Mouse (Mus musculus): Measurements from ENCODE around the gene Pus10. TPM values are rescaled to one million over a fixed set of nuclear protein-coding genes. Genes with fewer than 3 reads are reported as not detected.

The Pus10 gene
- 18.1 TPM for polyA plus RNA-seq (2017; shearing (Covaris generic))

GRCm38 (mm10) chr11:23665311-23665786 lies at the start of gene Pus10:
Gene Pus10 (plus strand): TSS chr11:23665674.

GRCm38 (mm10) chr11:23632945-23633878 lies 32.3 kb upstream of the Pus10 start, which contains the start of gene 0610010F05Rik:
Gene 0610010F05Rik (minus strand): TSS chr11:23633639.

GRCm38 (mm10) chr11:23665798-23666501 lies 476 bp downstream of the Pus10 start, which contains the start of gene Pex13:
Gene Pex13 (minus strand): TSS chr11:23665959.

GRCm38 (mm10) chr11:23770760-23771506 lies 105.5 kb downstream of the Pus10 start, which contains the start of gene Rel:
Gene Rel (minus strand): TSS chr11:23770970.

Other genes with a start within 250 kb of the Pus10 start
- gene Ahsa2, start 167.6 kb upstream of the Pus10 start, polyA plus RNA-seq (2017; shearing (Covaris generic)): 109 TPM
- not detected for gene 1700093K21Rik, start 144.5 kb upstream of the Pus10 start, polyA plus RNA-seq (2017; shearing (Covaris generic))
- 9.2 TPM for gene 0610010F05Rik, start 32.0 kb upstream of the Pus10 start, polyA plus RNA-seq (2017; shearing (Covaris generic))
- 33.5 TPM for gene Pex13, start 285 bp downstream of the Pus10 start, polyA plus RNA-seq (2017; shearing (Covaris generic))
- 128 TPM for gene Rel, start 105.3 kb downstream of the Pus10 start, polyA plus RNA-seq (2017; shearing (Covaris generic))
- gene Papolg, start 229.6 kb downstream of the Pus10 start, polyA plus RNA-seq (2017; shearing (Covaris generic)): 35.7 TPM